Mouse (Mus musculus) MEL (cell line): ENCODE results near the gene Tifa.

Experiments
- CTCF ChIP-seq, 3 experiments: IDR thresholded peaks in 2 of 3; conservative IDR thresholded peaks in 1 of 3; 2 replicates each; pipeline ENCODE4 v1.5.1; 2011 to 2012; ENCODE audit warnings: low read length in 3 of 3, low read depth in 2 of 3, mild to moderate bottlenecking in 2 of 3, improper control_type of control experiment in 1 of 3, inconsistent platforms in 1 of 3, mixed read lengths in 1 of 3, moderate library complexity in 1 of 3; ENCODE audit not compliant: control insufficient read depth in 1 of 3, insufficient read depth in 1 of 3, poor library complexity in 1 of 3, severe bottlenecking in 1 of 3
- ELF1 ChIP-seq: IDR thresholded peaks from 2 replicates; pipeline ENCODE4 v1.6.1; 2014; ENCODE audit warnings: low read depth, mild to moderate bottlenecking, inconsistent platforms, low read length, improper control_type of control experiment, moderate library complexity
- EP300 ChIP-seq, 2 experiments: IDR thresholded peaks; 2 replicates each; pipeline ENCODE4 v1.6.1; 2011; ENCODE audit warnings: improper control_type of control experiment in 2 of 2, low read length in 2 of 2, low read depth in 1 of 2, mild to moderate bottlenecking in 1 of 2
- ETS1 ChIP-seq: IDR thresholded peaks from 2 replicates; pipeline ENCODE4 v1.6.1; 2012; ENCODE audit warnings: low read depth, mild to moderate bottlenecking, inconsistent platforms, low read length, improper control_type of control experiment, moderate library complexity
- GATA1 ChIP-seq: IDR thresholded peaks from 2 replicates; pipeline ENCODE4 v1.6.1; 2011; ENCODE audit warnings: low read depth, low read length, improper control_type of control experiment
- JUND ChIP-seq: IDR thresholded peaks from 2 replicates; pipeline ENCODE4 v1.6.1; 2011; ENCODE audit warnings: low read depth, mild to moderate bottlenecking, improper control_type of control experiment, low read length
- KAT2A ChIP-seq: conservative IDR thresholded peaks from 2 replicates; pipeline ENCODE4 v1.6.1; 2012; ENCODE audit warnings: low read depth, low read length, improper control_type of control experiment, inconsistent platforms
- MXI1 ChIP-seq: IDR thresholded peaks from 2 replicates; pipeline ENCODE4 v1.6.1; 2011; ENCODE audit warnings: mild to moderate bottlenecking, low read depth, low read length, improper control_type of control experiment
- POLR2A ChIP-seq, 2 experiments: IDR thresholded peaks; 2 replicates each; pipeline ENCODE4 v1.6.1; 2011 to 2012; ENCODE audit warnings: low read length in 2 of 2, mild to moderate bottlenecking in 2 of 2, control low read depth in 1 of 2, improper control_type of control experiment in 1 of 2, low read depth in 1 of 2, moderate library complexity in 1 of 2; ENCODE audit not compliant: control insufficient read depth in 1 of 2, insufficient read depth in 1 of 2, poor library complexity in 1 of 2
- TCF12 ChIP-seq: IDR thresholded peaks from 2 replicates; pipeline ENCODE4 v1.6.1; 2014; ENCODE audit warnings: low read depth, mild to moderate bottlenecking, inconsistent platforms, low read length, improper control_type of control experiment, moderate library complexity
- ZNF384 ChIP-seq: IDR thresholded peaks from 2 replicates; pipeline ENCODE4 v1.6.1; 2012; ENCODE audit warnings: low read depth, mild to moderate bottlenecking, inconsistent platforms, low read length, improper control_type of control experiment

GRCm38 (mm10) chr3:127780921-127781320 is 8.7 kb upstream of the Tifa start:
- TF ChIP-seq POLR2A (IDR thresholded peaks at IDR 0.05; ENCODE audit: control insufficient read depth in 1 of 2, insufficient read depth in 1 of 2, low read depth in 1 of 2, low read length in 2 of 2, poor library complexity in 1 of 2) (no peak), CTCF (IDR thresholded peaks at IDR 0.05 in 2 of 3, conservative IDR thresholded peaks at IDR 0.05 in 1 of 3; ENCODE audit: control insufficient read depth in 1 of 3, insufficient read depth in 1 of 3, low read depth in 2 of 3, low read length in 3 of 3, poor library complexity in 1 of 3, severe bottlenecking in 1 of 3) (no peak), MXI1 (no peak), KAT2A (no peak), EP300 (IDR thresholded peaks at IDR 0.05; ENCODE audit: low read depth in 1 of 2, low read length in 2 of 2) (no peak), GATA1 (no peak), ZNF384 (no peak), ELF1 (no peak), TCF12 (no peak), JUND (no peak), ETS1 (no peak)
